Mouse (Mus musculus) stomach, postnatal 0 days (tissue): ENCODE measurements around the gene Prkce. TPM values are rescaled to one million over a fixed set of nuclear protein-coding genes. Genes with fewer than 3 reads are reported as not detected.

Experiments
- ATAC-seq: fragments of 200-750 bp; cut with Nextera tagmentation; 2 replicates; pipeline ENCODE4 v1.8.0; 2017; ENCODE audit not compliant: low FRiP score, low TSS enrichment
- DNase-seq: peaks from one replicate; pipeline ENCODE4 v3.0.0-alpha.2; 2016; ENCODE audit warnings: low spot score
- H3K27ac ChIP-seq: fragments of 300-500 bp; sonication (generic); replicated peaks from 2 replicates; pipeline ENCODE4 v1.5.1; 2014; ENCODE audit warnings: mild to moderate bottlenecking, control low read depth
- H3K27me3 ChIP-seq: fragments of 300-500 bp; sonication (generic); 2 replicates; pipeline ENCODE4 v1.6.1; 2014; ENCODE audit warnings: low read length; ENCODE audit not compliant: control insufficient read depth, insufficient read depth
- H3K36me3 ChIP-seq: fragments of 300-500 bp; sonication (generic); 2 replicates; pipeline ENCODE4 v1.6.1; 2014; ENCODE audit warnings: low read length, mixed read lengths; ENCODE audit not compliant: control insufficient read depth, insufficient read depth
- H3K4me1 ChIP-seq: fragments of 300-500 bp; sonication (generic); replicated peaks from 2 replicates; pipeline ENCODE4 v1.6.1; 2014; ENCODE audit warnings: antibody characterized with exemption; ENCODE audit not compliant: control insufficient read depth, insufficient read depth
- H3K4me2 ChIP-seq: fragments of 300-500 bp; sonication (generic); replicated peaks from 2 replicates; pipeline ENCODE4 v1.6.1; 2014; ENCODE audit warnings: low read depth, mild to moderate bottlenecking, control low read depth, moderate library complexity
- H3K4me3 ChIP-seq: fragments of 300-500 bp; sonication (generic); 2 replicates; pipeline ENCODE4 v1.5.1; 2014; ENCODE audit warnings: low read depth, low read length, control low read depth
- H3K9ac ChIP-seq: fragments of 300-500 bp; sonication (generic); 2 replicates; pipeline ENCODE4 v1.6.1; 2014; ENCODE audit warnings: mild to moderate bottlenecking, low read length, control low read depth, mixed read lengths
- H3K9me3 ChIP-seq: fragments of 300-500 bp; sonication (generic); 2 replicates; pipeline ENCODE4 v1.6.1; 2016; ENCODE audit warnings: low read length; ENCODE audit not compliant: control insufficient read depth
- CTCF ChIP-seq: IDR thresholded peaks from 2 replicates; pipeline ENCODE4 v1.5.1; 2016; ENCODE audit warnings: antibody characterized with exemption, low read depth, mild to moderate bottlenecking, moderate library complexity
- EP300 ChIP-seq: optimal IDR thresholded peaks from 2 replicates; pipeline ENCODE3; 2016; ENCODE audit warnings: antibody characterized with exemption
- WGBS: fragments of 180-500 bp; shearing (Covaris S2); extraction: QIAGEN DNeasy Blood & Tissue Kit; methylation state at CpG from one replicate; pipeline ENCODE4 v1.1.7; 2014; 5-methylcytosine and 5-hydroxymethylcytosine counted together
- polyA plus RNA-seq: library from polyadenylated mRNA; unstranded; fragments of >200 nt; fragmentation: Nextera tagmentation; extraction: Ambion mirVana; gene quantifications from 2 replicates; pipeline ENCODE4 v1.2.1, GENCODE M21; 2015

Gene Prkce
- polyA plus RNA-seq, 1 experiment from 2014 or later: 3.4 TPM

GRCm38 (mm10) chr17:86169092-86169491 is 1.5 kb downstream of the Prkce start:
- Histone ChIP-seq H3K9me3 (no peaks in the 10 kb centered on the region), H3K36me3 (no peaks in the 10 kb centered on the region), H3K9ac (peak overlapping the region; percentile 91; the same call in 1 of the 2 replicates), H3K27me3 (no peaks in the 10 kb centered on the region), H3K27ac (no peak overlapping the region), H3K4me3 (peak overlapping the region; percentile 82), H3K4me2 (peak overlapping the region; percentile 98), H3K4me1 (no peaks in the 10 kb centered on the region)
- DNase-seq (no peak), ATAC-seq (no peak)
- TF ChIP-seq CTCF: no peak
- TF ChIP-seq EP300: no peak
- WGBS: 22% methylated on average over 6 of the region's 6 CpGs

DNA sequence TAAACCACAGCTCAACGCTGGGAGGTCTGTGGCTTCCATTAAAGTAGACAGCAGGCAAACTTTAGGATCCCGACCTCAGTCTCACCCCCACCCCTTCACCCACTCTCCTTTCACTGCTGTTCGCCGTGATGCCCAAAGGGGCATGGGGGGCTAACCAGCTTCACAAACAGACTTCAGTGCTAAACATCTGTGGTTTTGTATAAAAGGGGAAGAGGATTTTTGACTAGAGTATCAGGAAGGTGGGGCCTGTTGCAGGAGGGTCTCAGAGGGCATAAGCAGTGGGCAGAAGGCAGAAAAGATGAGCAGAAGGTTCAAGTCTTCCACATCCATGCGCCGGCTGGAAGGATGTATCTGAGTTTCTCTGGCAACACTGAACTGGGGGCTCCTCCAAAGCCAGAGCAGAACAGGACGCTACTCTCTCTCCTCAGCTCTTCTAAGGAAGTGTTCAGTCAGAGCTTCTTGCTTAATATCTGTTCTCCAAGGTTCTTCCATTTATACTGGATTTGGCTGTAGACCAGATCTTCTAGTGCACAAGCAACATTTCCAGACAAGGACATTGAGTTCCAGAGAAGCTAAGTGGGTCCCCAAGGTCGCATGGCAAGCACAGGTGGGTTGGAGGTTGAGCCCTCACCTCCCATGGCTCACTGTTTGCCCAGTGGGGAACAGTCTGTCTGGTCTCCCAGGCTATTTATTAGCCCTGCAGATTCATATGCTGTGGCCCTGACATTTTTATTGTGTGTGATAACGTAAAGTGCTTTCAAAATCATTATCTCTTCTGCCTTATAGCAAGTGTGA is 2.8 kb downstream of the Prkce start:
- Histone ChIP-seq H3K36me3 (no peaks in the 10 kb centered on the region), H3K4me3 (no peak overlapping the region; the same call in 1 of the 2 replicates), H3K9ac (0 out of 2 replicates have a peak overlapping the region, but pooled peaks have one; percentile 2), H3K27me3 (no peaks in the 10 kb centered on the region), H3K27ac (no peak overlapping the region), H3K4me2 (peak overlapping the region; percentile 98), H3K9me3 (no peaks in the 10 kb centered on the region), H3K4me1 (no peaks in the 10 kb centered on the region)
- DNase-seq: no peak
- ATAC-seq: no peak
- 79% methylated on average over 9 of the region's 9 CpGs for WGBS
- TF ChIP-seq EP300 (no peak), CTCF (no peak)

- DNase-seq (no peak), ATAC-seq (no peak)
- Histone ChIP-seq H3K9ac (no peak overlapping the region), H3K9me3 (no peaks in the 10 kb centered on the region), H3K27ac (no peak overlapping the region), H3K27me3 (no peaks in the 10 kb centered on the region), H3K4me1 (no peaks in the 10 kb centered on the region), H3K36me3 (0 out of 2 replicates have a peak, but pooled peaks cover 2% of the 10 kb centered on the region), H3K4me2 (no peak overlapping the region), H3K4me3 (no peak overlapping the region)
- WGBS: 58% methylated on average over 9 of the region's 9 CpGs
- TF ChIP-seq CTCF (no peak), EP300 (no peak)
Observed at GRCm38 (mm10) chr17:86175516-86175915, 7.9 kb downstream of the Prkce start.

GRCm38 (mm10) chr17:86176722-86177121 is 9.1 kb downstream of the Prkce start:
- DNase-seq (no peak), ATAC-seq (no peak)
- H3K4me1 ChIP-seq: no peaks in the 10 kb centered on the region
- H3K27me3 ChIP-seq: no peaks in the 10 kb centered on the region
- no peak overlapping the region for H3K4me3 ChIP-seq
- WGBS: 78% methylated on average over 7 of the region's 7 CpGs
- no peak overlapping the region for H3K9ac ChIP-seq
- no peak overlapping the region for H3K27ac ChIP-seq
- no peak for TF ChIP-seq CTCF
- H3K36me3 ChIP-seq: 0 out of 2 replicates have a peak, but pooled peaks cover 2% of the 10 kb centered on the region
- H3K4me2 ChIP-seq: no peak overlapping the region
- no peaks in the 10 kb centered on the region for H3K9me3 ChIP-seq

DNA sequence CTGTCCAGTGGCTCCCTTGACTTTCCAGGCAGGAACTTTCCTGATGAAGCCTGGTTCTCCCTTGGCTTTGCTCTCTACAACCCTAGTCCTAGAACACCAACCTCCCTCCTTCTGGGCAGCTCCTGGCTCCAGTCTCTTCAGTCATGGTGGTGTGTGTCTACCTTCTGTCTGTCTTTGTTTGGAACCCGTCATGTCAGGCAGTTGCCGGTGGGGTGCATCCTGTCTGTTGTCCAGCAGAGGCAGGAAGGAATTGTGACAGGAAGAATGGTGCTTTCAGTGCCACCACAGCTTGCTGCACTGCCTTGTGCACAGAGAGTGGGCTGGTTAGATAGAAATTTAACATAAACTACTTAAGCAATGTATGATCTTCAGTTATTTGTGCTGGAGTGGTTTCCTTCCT is 16.2 kb downstream of the Prkce start:
- Histone ChIP-seq H3K9ac (no peak overlapping the region), H3K4me2 (no peak overlapping the region), H3K36me3 (no peaks in the 10 kb centered on the region), H3K27me3 (no peaks in the 10 kb centered on the region), H3K4me3 (no peak overlapping the region), H3K4me1 (no peaks in the 10 kb centered on the region; the same call in none of the 2 replicates), H3K9me3 (no peaks in the 10 kb centered on the region), H3K27ac (no peak overlapping the region)
- WGBS: 63% methylated on average over 2 of the region's 2 CpGs
- DNase-seq: no peak
- TF ChIP-seq CTCF (no peak), EP300 (no peak)
- no peak for ATAC-seq

GRCm38 (mm10) chr17:86184552-86185209 is 17.1 kb downstream of the Prkce start:
- WGBS: 33% methylated on average over 9 of the region's 9 CpGs
- Histone ChIP-seq H3K36me3 (no peaks in the 10 kb centered on the region), H3K4me3 (no peak overlapping the region), H3K27ac (no peak overlapping the region), H3K27me3 (no peaks in the 10 kb centered on the region), H3K9ac (no peak overlapping the region), H3K4me1 (no peaks in the 10 kb centered on the region; the same call in none of the 2 replicates), H3K9me3 (no peaks in the 10 kb centered on the region), H3K4me2 (no peak overlapping the region)
- ATAC-seq (no peak), DNase-seq (no peak)
- TF ChIP-seq EP300 (no peak), CTCF (no peak)
